Mouse (Mus musculus) v-Abl transformed pro-B cells (cell line): ENCODE measurements around the gene Hrh2.

Source experiments
- in situ Hi-C, 2 experiments: fragments of 400-800 bp; cut with MboI; formaldehyde crosslinking; loops; one replicate each; pipeline ENCODE4 v1.15.1; 2025; ENCODE audit not compliant: unreplicated experiment in 2 of 2

The Hrh2 gene

DNA sequence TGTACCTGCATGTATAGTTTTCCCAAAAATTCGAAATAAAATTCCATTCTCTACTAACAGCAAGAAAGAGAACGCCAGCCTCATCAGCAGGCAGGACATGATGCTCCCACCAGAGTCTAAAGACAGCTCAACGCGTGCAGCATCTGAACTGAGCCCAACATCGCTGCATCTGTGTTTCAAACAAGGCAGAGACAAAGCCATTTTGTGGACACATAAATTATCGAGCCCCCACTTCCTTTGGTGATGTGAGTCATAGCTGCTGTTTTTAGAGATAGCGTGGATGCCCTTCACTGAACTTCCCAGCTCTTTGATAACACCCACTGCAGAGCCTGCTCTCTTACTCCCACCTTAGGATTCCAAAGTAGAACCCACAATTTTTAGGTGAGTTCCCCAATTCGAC is 16.5 kb upstream of the Hrh2 start:
- in situ Hi-C loops = loop anchor here (10.0 kb wide), 2 partner anchors 49 to 59 kb away; no protein-coding TSS in a partner anchor

DNA sequence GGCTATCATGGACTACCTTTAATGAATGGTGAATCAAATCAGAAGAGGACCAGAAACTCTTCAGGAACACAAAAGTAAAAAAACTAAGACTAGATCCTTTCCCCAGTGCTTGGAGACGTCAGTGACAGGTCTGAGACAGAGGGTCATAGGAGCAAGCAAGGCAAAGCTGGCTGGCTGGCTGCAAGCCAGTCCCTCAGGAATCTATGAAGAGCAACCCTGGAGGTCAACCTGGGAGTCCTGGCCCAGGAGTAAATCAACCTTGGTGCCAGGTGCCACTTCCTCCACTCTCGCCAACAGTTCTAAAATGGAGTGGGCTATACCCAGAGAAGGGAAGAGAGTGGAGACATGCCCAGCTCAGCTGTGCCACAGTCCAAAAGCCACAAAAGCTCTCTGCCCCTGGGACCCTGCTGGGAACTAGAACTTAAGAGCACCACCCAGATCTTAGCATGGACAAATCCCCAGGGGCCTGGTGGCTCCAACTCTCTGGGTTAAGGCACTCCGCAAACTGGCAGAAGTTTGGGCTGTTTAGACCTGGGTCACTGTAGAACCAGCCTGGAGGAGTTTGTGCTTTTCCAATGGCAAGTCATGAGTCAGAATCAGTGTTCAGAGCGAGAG is 15.4 kb upstream of the Hrh2 start:
- in situ Hi-C loops = loop anchor here (10.0 kb wide), 2 partner anchors 48 to 58 kb away; no protein-coding TSS in a partner anchor

DNA sequence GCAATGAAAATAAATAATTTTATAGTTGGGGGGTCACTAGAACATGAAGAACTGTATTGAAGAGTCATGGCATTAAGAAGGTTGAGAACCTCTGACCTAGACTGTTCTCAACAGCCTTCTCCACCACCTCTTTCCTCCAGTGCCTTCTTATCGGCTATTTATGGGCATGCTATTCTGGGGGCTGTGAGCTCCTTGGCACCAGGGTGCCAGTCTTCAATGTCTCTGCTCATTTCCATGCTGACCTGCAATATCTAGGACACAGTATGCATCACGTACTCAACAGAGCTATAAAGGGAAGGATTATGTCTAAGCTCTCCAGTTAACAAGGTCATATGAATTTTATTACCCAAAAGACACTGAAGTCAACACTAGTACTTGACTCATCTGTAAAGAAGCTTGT is 14.6 kb upstream of the Hrh2 start:
- in situ Hi-C loops = loop anchor here (10.0 kb wide), 2 partner anchors 47 to 57 kb away; no protein-coding TSS in a partner anchor

DNA sequence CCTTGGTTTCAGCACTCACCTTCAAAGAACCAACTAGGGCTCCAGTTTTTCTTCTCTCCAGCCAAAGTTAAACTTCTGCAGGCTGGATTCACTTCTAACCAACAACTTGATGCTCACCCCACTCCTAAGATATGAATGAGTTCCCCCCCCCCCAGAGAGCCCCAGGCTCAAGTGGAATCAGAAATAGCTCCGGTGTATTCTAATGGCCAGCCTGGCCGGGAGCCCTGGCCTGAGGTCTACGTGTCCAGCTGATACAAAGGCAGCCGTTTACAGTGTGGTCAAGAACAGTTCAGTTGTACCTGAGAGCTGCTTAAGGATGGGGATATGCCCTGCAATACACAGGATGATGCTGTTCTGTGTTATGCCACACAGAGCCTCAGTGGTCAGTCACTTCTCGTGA is 13.3 kb upstream of the Hrh2 start:
- in situ Hi-C loops = loop anchor here (10.0 kb wide), 2 partner anchors 46 to 56 kb away; no protein-coding TSS in a partner anchor

DNA sequence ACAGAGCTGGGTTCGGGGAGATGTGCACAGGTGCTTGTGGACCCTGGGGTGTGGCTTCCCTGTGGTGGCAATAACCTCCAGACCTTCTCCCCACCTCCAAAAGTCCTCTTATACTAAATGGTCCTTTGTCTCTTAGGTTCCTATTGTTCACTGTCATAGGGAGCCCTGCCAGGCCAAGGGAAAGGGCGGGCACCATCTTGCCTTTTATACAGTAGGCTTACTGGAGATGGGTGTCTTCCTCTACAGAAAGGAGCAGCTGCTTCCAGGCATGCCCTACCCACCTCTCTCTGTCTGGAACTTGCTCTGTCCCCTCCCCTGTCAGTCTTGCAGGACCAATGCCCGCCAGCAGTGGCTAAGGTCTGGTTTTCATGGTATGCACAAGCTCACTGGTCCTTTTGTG is 12.0 kb upstream of the Hrh2 start:
- in situ Hi-C loops = loop anchor here (10.0 kb wide), 2 partner anchors 45 to 55 kb away; no protein-coding TSS in a partner anchor

DNA sequence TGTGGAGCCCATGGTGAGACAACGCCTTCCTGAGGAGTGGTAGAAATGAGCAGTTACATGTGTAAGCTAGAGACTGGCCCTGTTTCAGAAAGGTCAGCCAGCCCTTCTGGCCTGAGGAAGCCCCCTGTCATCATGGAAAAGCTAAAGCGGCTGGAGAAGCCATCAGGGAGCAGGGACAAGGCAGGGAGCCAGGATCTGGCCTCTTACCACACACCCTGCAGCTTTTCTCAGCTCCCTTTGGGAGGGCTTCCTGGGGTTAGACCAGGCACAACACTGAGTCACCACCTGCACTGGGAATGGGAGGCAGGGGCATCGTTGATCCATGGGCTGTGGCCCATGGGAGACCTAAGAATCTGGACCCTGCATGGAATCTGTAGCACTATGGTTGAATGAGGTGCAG is 11.5 kb upstream of the Hrh2 start:
- in situ Hi-C loops = no loop called here

DNA sequence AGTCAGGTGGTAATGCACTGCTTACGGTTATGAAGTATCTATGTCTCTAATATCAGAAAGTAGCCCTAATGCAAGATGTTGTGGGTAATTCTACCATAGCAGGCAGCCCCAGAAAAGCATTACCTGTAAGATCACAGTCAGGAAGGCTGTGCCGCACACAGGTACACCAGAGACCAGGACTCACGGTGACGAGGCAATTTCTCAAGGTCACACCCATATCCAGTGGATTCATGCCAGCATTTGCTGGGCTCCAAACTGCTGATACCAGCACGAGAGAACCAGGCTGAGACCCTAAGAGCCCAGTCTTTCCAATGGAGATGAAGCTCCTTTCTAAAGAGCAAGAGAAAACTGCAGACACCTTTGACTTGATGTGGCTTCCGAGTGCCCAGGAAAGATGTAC is 10.6 kb upstream of the Hrh2 start:
- in situ Hi-C loops = no loop called here

DNA sequence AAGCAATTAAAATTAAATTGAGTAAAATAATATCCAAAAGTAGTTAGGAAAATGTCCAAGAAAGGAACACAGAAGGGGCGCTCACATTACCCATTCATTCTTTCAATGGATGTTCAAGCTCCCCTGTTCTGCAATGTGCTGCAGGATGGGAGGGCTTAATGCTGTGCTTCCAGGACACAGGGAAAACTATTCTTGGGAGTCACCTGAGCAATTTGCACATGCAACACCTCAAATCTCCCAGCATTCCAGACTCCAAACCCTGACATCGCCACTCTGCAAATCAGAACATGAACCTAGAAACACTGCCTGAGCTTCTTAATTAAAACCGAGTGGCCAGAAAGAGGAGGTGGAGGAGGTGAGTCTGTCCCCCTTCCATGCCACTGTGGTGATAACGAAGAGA is 10.0 kb upstream of the Hrh2 start:
- in situ Hi-C loops = no loop called here

DNA sequence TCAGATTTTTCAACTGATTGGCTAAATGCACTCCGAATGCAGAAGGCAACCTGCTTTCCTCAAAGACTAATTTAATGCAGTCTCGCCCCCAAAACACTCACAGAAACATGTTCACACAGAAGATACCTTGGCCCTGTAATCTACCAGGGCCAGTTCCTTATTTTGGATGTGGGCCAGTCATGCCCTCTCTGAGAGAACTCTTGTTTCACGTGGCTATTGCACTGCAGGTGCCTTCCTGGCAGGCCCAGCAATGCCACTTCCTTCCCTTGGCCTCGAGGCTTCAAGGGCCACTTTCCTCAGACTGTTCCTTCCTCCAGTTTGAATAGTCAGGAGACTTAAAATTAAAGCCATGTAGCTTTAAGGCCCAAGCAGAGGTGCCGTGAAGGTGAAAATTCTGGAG is 5.5 kb upstream of the Hrh2 start:
- in situ Hi-C loops = no loop called here

DNA sequence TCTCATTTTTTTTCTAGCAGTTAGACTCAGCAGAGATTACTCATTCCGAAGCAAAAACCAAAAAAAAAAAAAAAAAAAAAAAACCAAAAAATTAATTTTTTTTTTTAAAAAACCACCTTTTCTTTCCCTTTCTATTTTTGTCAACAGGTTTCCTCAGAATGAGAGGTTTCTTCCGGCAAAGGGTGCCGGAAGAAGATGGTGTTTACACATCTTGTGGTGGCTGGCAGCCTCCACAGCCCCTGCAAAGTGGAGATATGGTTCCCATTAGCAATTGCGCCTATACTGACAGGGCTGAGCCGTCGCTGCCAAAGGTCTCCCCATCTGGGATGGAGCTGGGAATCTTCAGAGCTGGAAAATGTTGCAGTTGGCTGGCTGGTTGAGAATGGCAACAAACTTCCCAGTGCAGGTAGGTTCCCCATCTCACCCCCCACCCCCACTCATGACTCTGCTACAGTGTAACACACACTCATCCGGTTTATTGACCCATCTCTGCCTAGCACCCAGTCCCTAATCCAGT is 3.7 kb upstream of the Hrh2 start:
- in situ Hi-C loops = no loop called here

DNA sequence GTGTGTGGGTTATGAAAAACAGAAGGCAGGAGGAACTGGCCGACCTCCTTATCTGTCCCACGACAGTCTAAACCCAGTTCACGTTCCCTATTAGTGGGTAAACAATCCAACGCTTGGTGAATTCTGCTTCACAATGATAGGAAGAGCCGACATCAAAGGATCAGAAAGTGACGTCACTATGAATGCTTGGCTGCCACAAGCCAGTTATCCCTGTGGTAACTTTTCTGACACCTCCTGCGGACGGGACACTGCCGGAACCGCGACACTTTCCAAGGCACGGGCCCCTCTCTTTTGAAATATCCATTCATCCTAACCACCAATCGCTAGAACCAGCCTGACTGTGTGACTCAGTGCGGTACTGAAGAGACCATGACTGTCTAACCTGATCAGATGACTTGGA is 2.0 kb upstream of the Hrh2 start:
- in situ Hi-C loops = no loop called here

DNA sequence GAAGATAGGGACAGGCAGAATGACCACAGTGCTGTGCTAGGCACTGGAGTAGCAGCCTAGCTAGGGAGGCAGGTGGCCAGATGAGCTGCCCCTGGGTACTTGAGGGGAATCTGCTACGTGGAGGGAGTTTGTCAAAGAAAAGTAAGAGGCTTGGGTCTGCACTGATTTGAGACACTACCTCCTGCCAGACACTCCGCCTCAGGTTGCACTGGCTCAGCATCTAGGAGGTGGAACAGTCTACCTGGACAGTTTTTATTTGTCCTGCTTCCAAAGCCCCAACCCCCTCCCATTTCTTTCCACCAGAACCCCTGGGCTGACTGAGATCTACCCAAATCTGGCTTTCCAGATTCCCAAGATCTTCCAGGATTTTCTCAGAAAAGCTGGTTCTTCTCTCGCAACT is 748 bp upstream of the Hrh2 start:
- in situ Hi-C loops = no loop called here

DNA sequence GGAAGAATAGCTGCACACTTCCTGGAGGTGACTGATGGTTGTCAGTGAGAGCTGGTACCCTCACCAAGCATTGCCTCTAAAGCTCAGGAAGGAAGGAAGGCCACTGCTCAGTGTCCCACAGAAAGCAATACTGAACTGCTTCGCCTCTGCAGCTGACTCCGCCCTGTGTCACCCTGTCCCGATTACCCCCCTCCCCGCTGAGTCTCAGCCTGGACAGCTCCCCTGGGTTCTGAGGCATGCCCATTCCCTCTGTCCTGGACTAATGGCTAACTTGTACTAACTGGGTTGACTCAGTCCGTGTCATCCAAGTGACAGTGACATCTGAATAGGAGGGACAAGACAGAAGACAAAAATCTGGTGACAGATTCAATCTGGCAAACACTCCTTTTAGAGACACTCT is 1.7 kb downstream of the Hrh2 start:
- in situ Hi-C loops = no loop called here

DNA sequence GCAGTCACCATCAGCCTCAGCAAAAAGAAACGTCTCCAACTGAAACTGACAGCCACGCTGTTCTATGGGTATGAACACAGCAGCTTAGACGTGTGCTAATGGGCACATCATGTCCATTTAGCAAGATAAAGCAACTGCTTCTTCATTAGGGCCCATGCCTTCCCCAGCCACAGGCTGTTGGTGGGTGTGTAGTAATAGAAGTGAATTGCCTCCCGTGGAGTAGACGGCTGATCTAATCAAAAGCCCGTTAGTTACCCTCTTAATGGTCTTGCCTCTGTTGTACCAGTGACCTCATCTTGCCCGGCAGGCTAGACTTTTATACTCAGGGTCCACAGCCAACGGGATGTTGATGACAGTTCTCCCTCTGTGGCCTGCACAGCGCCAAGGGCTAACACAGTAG is 7.1 kb downstream of the Hrh2 start:
- in situ Hi-C loops = no loop called here

DNA sequence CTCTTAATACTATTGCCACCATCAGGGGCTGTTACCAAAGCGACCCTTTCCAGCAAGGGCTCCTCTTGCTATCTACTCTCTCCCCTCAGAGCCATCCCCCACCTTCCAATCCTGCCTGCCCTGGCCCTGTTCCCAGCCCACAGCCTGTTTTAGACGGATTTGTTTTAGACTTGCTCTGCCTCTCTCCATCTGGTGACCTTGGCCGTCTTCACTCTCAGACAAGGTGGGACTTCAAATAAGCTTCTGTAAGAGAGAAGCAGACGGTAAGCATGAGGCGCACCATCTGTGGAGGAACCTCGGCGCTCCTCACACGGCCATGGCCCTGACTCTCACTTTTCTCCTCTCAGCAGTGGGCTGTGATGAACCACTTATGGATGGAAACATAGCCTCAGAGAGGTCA is 10.5 kb downstream of the Hrh2 start:
- in situ Hi-C loops = no loop called here

DNA sequence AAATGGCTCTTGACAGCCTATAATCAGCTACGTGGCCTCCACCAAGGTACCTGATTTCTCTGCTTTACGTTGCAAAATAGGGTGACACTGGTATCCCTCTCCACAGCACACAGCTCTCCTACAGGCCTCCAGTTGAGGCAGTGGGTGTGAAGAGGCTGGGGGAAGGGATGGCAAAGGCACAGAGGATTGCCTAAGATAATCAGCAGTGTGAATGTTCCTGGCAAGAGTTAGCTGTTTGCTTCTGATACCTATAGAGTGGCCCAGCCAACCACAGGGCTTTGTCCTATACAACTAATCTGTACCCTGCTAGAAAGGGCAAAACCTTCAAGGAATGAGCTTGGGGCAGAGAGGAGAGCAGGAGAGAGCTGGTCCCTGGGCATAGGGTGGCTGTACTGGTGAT is 11.5 kb downstream of the Hrh2 start:
- in situ Hi-C loops = no loop called here

DNA sequence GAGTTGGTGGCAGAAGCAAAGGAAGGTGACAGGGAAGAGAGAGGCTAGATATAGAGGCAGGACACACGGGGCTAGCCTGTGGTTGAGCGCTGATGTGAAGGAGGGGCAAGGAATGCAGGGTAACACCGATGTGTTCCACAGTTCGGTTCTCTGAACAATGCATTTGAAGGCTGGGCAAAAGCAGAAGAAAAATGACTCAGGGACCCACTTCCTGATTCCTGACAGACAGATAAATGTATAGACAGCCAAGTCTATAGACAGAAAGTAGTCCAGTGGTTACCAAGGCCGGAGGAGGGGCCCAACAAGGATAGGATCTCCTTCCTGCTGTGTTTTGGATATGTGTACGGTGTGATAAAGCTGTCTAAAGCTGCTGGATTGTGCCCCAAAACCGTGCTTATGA is 13.3 kb downstream of the Hrh2 start:
- in situ Hi-C loops = no loop called here

DNA sequence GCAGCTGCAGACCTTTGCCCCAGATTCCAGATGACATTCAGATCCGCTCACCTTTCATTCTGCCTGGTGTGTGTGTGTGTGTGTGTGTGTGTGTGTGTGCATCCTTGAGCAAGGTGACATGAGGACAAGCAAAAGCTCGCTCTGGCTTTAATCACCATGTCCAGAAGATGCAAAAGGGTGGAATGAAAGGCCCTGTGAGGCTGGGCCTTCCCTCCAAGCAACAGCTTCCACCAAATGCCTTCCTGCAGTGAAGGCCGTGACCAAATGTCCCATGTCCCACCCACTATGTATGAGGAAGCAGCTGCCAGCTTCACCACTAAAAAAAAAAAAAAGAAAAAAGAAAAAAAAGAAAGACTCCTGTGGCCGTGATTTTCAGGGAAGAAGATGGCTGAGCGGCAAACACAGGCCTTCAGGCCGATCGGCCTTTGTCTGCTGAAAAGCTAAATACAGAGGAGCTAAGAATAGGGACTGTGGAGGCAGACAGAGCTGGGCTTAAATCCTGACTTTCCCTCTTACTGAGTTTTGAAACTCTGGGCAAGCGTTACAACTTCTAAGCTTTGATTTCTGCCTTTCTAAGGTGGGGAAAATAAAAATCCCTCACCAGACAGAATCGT is 14.3 kb downstream of the Hrh2 start:
- in situ Hi-C loops = no loop called here

DNA sequence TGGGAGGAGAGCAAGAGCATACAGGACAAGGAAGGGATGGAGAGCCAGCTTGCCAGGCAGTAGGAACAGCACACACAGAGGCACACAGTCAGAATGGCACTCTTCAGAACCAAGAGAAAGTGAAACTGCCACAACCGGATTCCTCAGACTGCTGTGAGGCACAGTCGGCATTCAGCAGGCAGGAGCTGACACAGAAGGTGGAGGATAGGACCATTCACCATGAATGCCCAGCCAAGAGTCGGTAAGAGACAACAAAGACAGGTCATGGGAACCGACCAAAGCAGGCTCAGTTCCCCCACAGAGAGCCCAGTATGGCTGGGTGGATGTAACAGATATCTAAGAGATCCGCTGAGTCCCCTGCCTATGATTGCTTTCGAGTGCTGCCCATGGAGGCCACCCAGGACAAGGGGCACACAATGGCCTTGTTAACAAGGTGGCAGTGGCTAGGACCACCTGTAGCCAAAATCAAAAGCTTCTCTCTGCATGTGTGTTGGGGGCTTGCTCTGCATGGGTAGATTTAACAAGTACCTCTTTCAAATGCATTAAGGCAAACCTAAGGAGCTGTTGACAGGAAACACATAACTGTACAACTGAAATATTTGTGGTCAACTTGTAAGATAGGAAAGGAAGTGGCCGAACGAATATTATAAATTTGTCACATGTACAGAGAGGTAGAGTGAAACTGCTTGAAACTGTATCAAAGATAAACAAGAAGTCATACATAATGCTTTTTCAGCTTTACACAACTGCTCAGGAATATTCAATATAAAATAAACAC is 17.7 kb downstream of the Hrh2 start:
- in situ Hi-C loops = no loop called here

DNA sequence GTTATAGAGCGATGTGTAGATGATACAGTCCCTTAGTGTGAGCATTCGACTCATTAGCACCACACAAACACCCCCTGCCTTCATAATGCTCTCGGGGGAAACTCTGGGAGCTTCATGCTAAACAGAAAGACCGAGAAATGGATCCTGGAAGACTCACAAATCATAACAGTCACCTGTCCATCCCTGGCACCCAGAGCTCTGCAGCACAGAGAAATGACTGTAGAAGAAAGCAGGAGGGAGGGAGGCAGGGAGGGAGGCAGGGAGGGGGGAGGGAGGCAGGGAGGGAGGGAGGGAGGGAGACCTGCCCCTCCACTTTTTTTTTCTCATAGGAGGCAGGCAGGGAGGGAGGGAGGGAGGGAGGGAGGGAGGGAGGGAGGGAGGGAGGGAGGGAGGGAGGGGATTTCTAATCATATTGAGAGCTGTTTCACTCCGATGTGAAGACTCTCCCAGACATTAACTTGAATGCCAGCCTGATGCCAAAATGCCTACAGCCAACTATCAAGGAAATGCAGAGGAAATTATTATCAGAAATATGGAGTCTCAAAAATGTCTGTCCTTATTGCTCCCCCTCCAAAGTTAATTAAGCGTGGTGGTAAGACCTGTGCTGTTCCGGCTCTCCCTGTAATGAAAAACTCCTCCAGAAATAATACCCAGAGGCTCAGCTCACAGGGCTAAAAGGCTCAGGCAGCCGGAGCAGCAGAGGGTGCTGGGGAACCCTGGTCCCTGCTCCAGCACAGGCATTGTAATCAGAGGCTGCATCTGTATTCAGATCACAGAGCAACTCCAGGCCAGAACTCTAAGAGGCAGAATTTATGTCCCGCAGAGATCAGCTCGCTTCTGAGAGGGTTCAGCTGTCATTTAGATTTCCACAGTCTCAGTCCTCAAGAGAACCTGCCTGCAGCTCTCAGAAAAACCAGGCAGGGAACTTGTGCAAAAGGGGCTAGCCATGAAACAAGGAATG is 19.9 kb downstream of the Hrh2 start:
- in situ Hi-C loops = no loop called here
